Mouse (Mus musculus) forebrain, embryonic 14.5 days (tissue): ENCODE results near the gene Dtnb. TPM values are rescaled to one million over a fixed set of nuclear protein-coding genes. Genes with fewer than 3 reads are reported as not detected.
"Not testable (repeated sequence)": the region's sequence is repeated elsewhere in the genome, so short reads cannot be mapped to it uniquely, and the experiment has no call there.

Experiments
- ATAC-seq: fragments of 200-750 bp; cut with Nextera tagmentation; 2 replicates; pipeline ENCODE4 v1.8.0; 2017; ENCODE audit warnings: mild to moderate bottlenecking, moderate library complexity
- DNase-seq: peaks from one replicate; pipeline ENCODE4 v3.0.0-alpha.2; 2015; ENCODE audit warnings: low spot score
- H3K27ac ChIP-seq: fragments of 300-500 bp; sonication (generic); 2 replicates; pipeline ENCODE4 v1.5.1; 2014; ENCODE audit warnings: low read depth, mild to moderate bottlenecking, control low read depth, low read length, moderate library complexity
- H3K27me3 ChIP-seq: fragments of 300-500 bp; sonication (generic); replicated peaks from 2 replicates; pipeline ENCODE4 v1.6.1; 2014; ENCODE audit warnings: low read length, control low read depth, mixed read lengths; ENCODE audit not compliant: control insufficient read depth, insufficient read depth
- H3K36me3 ChIP-seq: fragments of 300-500 bp; sonication (generic); 2 replicates; pipeline ENCODE4 v1.6.1; 2014; ENCODE audit warnings: low read length, control low read depth; ENCODE audit not compliant: control insufficient read depth, insufficient read depth
- H3K4me1 ChIP-seq: fragments of 300-500 bp; sonication (generic); 2 replicates; pipeline ENCODE4 v1.6.1; 2014; ENCODE audit warnings: antibody characterized with exemption, low read length, control low read depth; ENCODE audit not compliant: control insufficient read depth, insufficient read depth
- H3K4me2 ChIP-seq: fragments of 300-500 bp; sonication (generic); 2 replicates; pipeline ENCODE4 v1.6.1; 2014; ENCODE audit warnings: mild to moderate bottlenecking, control low read depth, low read length
- H3K4me3 ChIP-seq: fragments of 300-500 bp; sonication (generic); 2 replicates; pipeline ENCODE4 v1.5.1; 2014; ENCODE audit warnings: low read depth, low read length, control low read depth
- H3K9ac ChIP-seq: fragments of 300-500 bp; sonication (generic); 2 replicates; pipeline ENCODE4 v1.6.1; 2014; ENCODE audit warnings: mild to moderate bottlenecking, low read length, control low read depth, moderate library complexity
- H3K9me3 ChIP-seq: fragments of 300-500 bp; sonication (generic); replicated peaks from 2 replicates; pipeline ENCODE4 v1.6.1; 2016; ENCODE audit warnings: low read length, control low read depth, mixed read lengths; ENCODE audit not compliant: control insufficient read depth
- WGBS: fragments of 180-500 bp; shearing (Covaris S2); extraction: QIAGEN DNeasy Blood & Tissue Kit; methylation state at CpG from one replicate; pipeline ENCODE4 v1.1.7; 2014; 5-methylcytosine and 5-hydroxymethylcytosine counted together
- polyA plus RNA-seq: library from polyadenylated mRNA; unstranded; fragments of >200 nt; fragmentation: Nextera tagmentation; extraction: Ambion mirVana; gene quantifications from 2 replicates; pipeline ENCODE4 v1.2.1, GENCODE M21; 2014

Dtnb gene
- 27.3 and 34.8 TPM in 2 replicates for polyA plus RNA-seq

DNA sequence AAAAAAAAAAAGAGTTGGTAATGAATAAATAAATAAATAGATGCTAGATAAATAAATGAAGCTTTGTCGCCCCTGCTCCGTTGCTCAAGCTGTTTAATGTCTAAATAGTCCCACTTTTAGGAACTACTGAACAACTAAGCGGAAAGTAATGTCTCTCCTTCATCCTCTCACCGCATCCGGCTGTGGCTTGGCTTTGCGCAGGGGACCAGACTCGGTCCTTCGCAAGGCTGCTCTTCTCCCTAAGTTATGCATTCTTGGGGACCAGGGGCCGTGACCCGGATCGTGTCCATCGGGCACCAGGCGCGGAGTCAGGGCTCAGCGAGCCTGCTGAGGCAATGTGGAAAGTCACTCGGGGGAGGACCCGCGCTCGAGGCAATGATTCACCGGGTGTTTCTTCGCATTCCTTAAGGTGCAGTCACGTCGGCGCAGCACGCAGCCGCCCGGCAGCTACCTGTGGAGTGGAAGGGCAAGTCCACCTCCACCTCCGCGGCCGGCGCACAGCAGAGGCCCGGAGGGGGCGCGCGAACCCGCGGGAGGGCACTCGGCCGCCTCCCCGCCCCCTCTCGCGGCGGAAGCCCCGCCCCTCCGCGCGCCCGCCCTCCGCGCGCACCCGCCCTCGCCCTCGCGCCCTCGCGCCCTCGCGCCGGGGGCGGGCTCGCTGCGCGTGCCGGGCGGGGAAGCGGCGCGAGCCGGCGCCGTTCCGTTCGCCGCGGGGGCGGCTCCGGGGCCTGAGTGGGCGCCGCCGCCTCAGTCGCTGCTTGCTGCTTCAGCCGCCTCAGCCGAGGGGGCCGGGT is at the start of gene Dtnb:
Gene Dtnb (plus strand): TSS at position 595 of the 794 bp plus-strand sequence.
- peaks cover 5% of the 10 kb centered on the region; the same call in 1 of the 2 replicates for H3K4me1 ChIP-seq
- peak within 1 kb of the TSS; percentile 89 for H3K4me3 ChIP-seq
- DNase-seq (peak; percentile 69), ATAC-seq (peak; percentile 84)
- H3K36me3 ChIP-seq, result no peaks in the 10 kb centered on the region
- 2% methylated on average over 49 of the region's 85 CpGs for WGBS
- peak within 1 kb of the TSS; percentile 96 for H3K9ac ChIP-seq
- no peaks in the 10 kb centered on the region for H3K27me3 ChIP-seq
- H3K27ac ChIP-seq, result peak within 1 kb of the TSS; percentile 82
- H3K9me3 ChIP-seq, result no peaks in the 10 kb centered on the region
- H3K4me2 ChIP-seq, result peak within 1 kb of the TSS; percentile 85

DNA sequence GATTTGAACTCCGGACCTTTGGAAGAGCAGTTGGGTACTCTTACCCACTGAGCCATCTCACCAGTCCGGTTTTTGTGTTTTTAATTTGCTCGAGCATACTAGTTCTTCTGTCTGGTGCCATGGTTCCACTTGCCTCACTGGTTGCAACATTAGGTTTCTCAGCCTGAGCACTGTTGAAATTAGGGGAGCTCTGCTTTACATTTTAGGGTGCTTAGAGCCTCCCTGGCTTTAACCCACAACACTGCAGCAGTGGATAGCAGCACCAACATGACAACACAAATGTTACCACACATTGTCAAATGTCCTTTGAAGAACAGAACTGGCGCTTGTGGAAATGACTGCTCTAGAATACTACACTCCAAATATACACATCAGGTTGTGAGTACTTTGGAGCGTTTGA is 46.6 kb upstream of the Dtnb start:
- no peaks in the 10 kb centered on the region for H3K4me1 ChIP-seq
- no peaks in the 10 kb centered on the region for H3K9me3 ChIP-seq
- DNase-seq (no peak), ATAC-seq (no peak)
- H3K27ac ChIP-seq, result no peak overlapping the region
- no peaks in the 10 kb centered on the region for H3K36me3 ChIP-seq
- 94% methylated on average over 5 of the region's 5 CpGs for WGBS
- no peaks in the 10 kb centered on the region for H3K27me3 ChIP-seq
- H3K4me3 ChIP-seq, result no peak overlapping the region
- H3K9ac ChIP-seq, result no peak overlapping the region
- H3K4me2 ChIP-seq, result no peak overlapping the region

DNA sequence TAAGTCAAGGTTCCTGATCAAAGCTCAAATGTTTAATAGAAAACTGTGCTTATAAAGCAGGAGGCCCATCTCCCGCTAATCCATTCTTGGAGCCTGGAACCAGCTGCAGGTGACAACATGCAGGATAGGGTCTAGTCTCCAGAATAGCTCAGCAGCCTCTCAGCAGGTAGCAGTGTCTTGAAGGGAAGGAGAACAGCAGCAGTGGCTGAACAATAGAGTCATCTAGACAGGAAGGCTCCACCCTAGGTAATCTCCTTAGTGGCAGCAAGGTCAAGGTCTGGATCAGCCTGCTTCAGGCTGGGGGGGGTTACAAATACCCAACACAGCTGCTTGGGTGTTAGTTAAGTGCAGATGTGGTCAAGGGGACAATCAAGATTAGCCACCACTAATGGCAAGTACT is 36.7 kb upstream of the Dtnb start:
- ATAC-seq, H3K4me3 ChIP-seq, DNase-seq, H3K4me1 ChIP-seq, H3K9ac ChIP-seq, H3K4me2 ChIP-seq, H3K36me3 ChIP-seq, H3K27ac ChIP-seq, H3K27me3 ChIP-seq, H3K9me3 ChIP-seq: not testable (repeated sequence)
- 97% methylated on average over 1 of the region's 1 CpGs for WGBS

DNA sequence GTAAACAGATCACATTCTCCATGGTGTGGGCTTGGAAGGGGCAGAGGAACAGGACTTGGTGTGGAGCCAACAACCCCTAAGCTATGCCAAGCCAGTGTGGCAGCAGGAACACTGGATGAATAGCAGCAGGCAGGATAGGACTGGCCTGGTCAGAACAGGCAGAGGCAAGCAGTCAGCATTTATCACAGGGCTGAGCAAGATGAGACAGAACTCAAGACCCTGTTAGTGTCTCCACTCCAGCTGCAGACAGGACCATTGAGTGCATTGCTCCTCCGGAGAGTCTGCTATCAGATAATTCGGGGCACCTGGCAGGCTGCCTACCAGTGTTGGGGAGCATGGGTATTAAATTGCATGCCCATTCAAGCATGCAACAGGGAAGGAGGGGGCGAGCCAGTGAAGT is 34.6 kb upstream of the Dtnb start:
- ATAC-seq (peak; percentile 66; the same call in 1 of the 2 replicates), DNase-seq (peak; percentile 36)
- no peak overlapping the region for H3K4me2 ChIP-seq
- no peak overlapping the region for H3K27ac ChIP-seq
- H3K9ac ChIP-seq, result no peak overlapping the region
- H3K27me3 ChIP-seq, result no peaks in the 10 kb centered on the region
- no peaks in the 10 kb centered on the region for H3K4me1 ChIP-seq
- H3K36me3 ChIP-seq, result no peaks in the 10 kb centered on the region
- H3K9me3 ChIP-seq, result no peaks in the 10 kb centered on the region
- 73% methylated on average over 3 of the region's 3 CpGs for WGBS
- H3K4me3 ChIP-seq, result no peak overlapping the region

DNA sequence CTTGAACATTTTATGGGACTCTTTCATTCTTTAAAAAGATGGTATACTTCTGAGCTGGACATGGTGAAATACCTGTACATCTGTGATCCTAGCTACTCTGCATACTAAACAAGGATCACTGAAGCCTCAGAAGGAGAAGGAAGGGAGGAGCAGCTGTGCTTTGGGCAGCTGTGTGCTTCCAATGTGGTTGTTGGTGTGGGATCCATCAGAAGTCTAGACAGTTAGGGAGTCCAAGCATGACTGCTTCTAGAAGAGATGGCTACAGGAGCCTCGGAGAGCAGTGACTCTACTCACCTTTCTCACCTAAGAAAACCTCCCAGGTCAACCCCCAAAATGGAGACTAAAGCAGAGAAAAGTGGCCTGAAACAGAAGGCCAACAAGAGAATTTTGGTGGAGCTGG is 34.1 kb upstream of the Dtnb start:
- WGBS, result 86% methylated on average over 1 of the region's 1 CpGs
- no peak overlapping the region for H3K9ac ChIP-seq
- H3K4me2 ChIP-seq, result no peak overlapping the region
- H3K9me3 ChIP-seq, result no peaks in the 10 kb centered on the region
- H3K4me1 ChIP-seq, result no peaks in the 10 kb centered on the region
- no peaks in the 10 kb centered on the region for H3K27me3 ChIP-seq
- H3K27ac ChIP-seq, result no peak overlapping the region
- no peaks in the 10 kb centered on the region for H3K36me3 ChIP-seq
- DNase-seq (no peak), ATAC-seq (no peak)
- H3K4me3 ChIP-seq, result no peak overlapping the region

DNA sequence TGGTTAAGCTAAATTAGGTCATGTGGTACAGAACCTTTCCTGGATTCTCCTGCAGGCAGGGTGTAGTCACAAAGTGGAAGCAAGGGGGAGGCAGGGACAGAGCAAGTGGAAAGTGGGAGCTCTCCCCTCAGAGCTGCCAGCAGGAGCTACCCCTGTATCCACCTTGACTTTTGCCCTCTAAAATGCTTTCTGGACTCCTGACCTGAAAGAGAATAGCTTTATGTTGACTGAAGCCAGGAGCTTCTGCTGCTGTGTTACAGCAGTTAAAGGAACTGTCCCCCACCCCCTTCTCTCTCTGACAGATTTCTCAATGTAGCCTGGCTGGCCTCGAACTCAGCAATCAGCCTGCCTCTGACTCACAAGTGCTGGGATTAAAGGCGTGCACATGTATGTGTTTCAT is 32.6 kb upstream of the Dtnb start:
- Histone ChIP-seq H3K4me3 (no peak overlapping the region), H3K27ac (no peak overlapping the region), H3K4me2 (no peak overlapping the region), H3K9me3 (no peaks in the 10 kb centered on the region), H3K27me3 (no peaks in the 10 kb centered on the region), H3K9ac (no peak overlapping the region), H3K4me1 (no peaks in the 10 kb centered on the region), H3K36me3 (no peaks in the 10 kb centered on the region)
- no peak for ATAC-seq
- DNase-seq, result no peak
- WGBS, result 88% methylated on average over 2 of the region's 2 CpGs

DNA sequence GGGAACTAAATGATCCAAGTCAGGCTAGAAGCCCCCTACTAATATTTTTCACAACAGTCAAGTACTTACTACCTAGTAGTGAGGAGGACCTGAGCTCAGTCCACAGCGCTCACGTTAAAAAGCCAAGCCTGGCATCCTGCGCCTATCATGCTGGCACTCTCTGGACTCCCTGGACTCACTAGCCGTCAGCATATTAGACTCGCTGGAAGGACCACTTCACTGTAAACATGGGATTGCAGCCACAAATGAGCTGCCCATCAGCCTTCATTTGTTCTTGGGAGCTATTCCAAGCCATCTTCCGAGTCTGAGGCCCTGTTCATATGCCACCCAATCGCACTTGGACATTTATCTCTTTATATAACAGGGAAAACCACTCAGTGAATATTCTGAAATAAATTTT is 31.3 kb upstream of the Dtnb start:
- Histone ChIP-seq H3K9me3 (no peaks in the 10 kb centered on the region), H3K36me3 (no peaks in the 10 kb centered on the region), H3K4me1 (no peaks in the 10 kb centered on the region), H3K4me3 (no peak overlapping the region), H3K27me3 (no peaks in the 10 kb centered on the region), H3K9ac (no peak overlapping the region), H3K4me2 (no peak overlapping the region), H3K27ac (no peak overlapping the region)
- WGBS, result 88% methylated on average over 7 of the region's 7 CpGs
- ATAC-seq, result no peak
- DNase-seq, result no peak

DNA sequence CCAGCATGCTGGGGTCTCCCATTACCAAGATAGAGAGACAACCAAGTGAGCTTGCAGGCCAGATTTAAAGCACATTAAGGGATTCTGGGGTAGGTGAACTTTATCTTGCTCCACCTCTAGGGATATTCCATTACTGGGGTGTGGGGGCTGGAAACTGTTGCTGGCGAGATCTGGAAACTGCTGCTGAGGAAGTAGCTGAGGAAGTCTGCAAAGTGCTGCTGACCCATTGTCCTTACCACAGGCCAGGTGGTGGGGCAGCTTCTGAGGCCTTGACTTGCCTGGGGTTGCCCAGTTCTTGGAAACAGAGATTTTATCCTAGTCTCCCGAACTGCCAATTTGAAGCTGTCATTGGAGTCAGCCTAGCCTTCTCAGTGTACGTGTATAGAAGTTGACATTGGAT is 26.7 kb upstream of the Dtnb start:
- no peaks in the 10 kb centered on the region for H3K27me3 ChIP-seq
- no peaks in the 10 kb centered on the region for H3K36me3 ChIP-seq
- H3K9ac ChIP-seq, result no peak overlapping the region
- ATAC-seq (no peak), DNase-seq (no peak)
- no peak overlapping the region for H3K27ac ChIP-seq
- no peaks in the 10 kb centered on the region for H3K9me3 ChIP-seq
- H3K4me1 ChIP-seq, result no peaks in the 10 kb centered on the region
- H3K4me2 ChIP-seq, result no peak overlapping the region
- no peak overlapping the region for H3K4me3 ChIP-seq
- WGBS, result 73% methylated on average over 3 of the region's 3 CpGs

DNA sequence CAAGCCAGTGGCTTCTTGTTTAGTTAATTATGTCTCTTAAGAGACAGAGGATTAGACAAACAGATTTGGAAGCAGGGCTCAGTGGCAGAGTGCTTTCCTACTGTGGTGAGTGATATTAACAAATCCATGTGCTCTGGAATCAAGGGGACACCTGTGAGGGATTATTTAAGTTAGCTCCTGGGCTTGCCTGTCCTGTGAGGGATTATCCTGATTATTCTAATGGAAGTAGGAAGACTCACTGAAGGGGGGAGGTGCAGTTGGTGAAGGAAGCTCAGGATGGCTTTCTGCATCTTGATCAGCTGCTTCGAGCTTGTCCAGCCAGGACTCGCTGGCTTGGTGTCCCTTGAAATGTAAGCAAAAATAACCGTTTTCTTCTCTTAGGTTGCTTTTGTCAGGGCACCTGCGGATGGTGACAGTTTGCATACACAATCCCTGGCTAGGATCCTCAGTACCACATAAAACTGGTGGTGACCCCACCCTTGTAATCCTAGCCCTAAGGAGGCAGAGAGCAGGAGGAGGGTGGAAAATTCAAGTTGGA is 26.0 kb upstream of the Dtnb start:
- no peaks in the 10 kb centered on the region for H3K36me3 ChIP-seq
- H3K27ac ChIP-seq, result no peak overlapping the region
- ATAC-seq (no peak), DNase-seq (no peak)
- WGBS, result 21% methylated on average over 4 of the region's 4 CpGs
- H3K4me3 ChIP-seq, result no peak overlapping the region
- H3K9ac ChIP-seq, result no peak overlapping the region
- no peak overlapping the region for H3K4me2 ChIP-seq
- no peaks in the 10 kb centered on the region for H3K9me3 ChIP-seq
- H3K4me1 ChIP-seq, result no peaks in the 10 kb centered on the region
- no peaks in the 10 kb centered on the region for H3K27me3 ChIP-seq
